Mouse (Mus musculus): ENCODE measurements around the gene C2cd3. TPM values are rescaled to one million over a fixed set of nuclear protein-coding genes. Genes with fewer than 3 reads are reported as not detected.

C2cd3 gene
- polyA plus RNA-seq, 1 experiment from 2014 or later, result 15.9 TPM

- Histone ChIP-seq H3K4me1 (peaks cover 42% of the 10 kb centered on the region), H3K27me3 (replicated peaks) (peaks cover 6% of the 10 kb centered on the region; the same call in 1 of the 2 replicates), H3K4me2 (peak overlapping the region; percentile 83), H3K4me3 (replicated peaks) (peak overlapping the region; percentile 42), H3K9ac (replicated peaks) (peak overlapping the region; percentile 38; the same call in 1 of the 2 replicates), H3K27ac (replicated peaks) (peak overlapping the region; percentile 41; the same call in 1 of the 2 replicates), H3K9me3 (replicated peaks) (no peaks in the 10 kb centered on the region), H3K36me3 (no peaks in the 10 kb centered on the region)
- ATAC-seq (ENCODE audit: low FRiP score), result no peak
- 33% methylated on average over 19 of the region's 19 CpGs for WGBS
Measured at GRCm38 (mm10) chr7:100493484-100494414, 121.7 kb downstream of the C2cd3 start.

DNA sequence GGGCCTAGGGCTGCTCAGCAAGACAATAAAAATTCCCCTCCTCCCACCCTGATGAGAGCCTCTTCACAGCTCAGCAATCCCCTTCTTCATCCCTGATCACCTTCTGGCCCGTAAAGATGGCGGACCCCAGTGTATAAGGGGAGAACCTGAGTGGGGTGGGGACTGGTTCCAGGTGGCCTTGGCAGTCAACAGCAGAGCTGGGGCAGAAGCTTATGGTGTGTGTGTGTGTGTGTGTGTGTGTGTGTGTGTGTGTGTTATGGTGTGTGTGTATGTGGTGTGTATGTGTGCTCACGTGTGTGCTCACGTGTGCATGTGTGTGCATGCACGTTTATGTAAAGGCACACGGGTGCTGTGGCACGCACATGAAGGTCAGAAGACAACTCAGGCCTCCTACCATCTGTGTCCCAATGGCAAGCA lies 122.4 kb downstream of the C2cd3 start:
- peaks cover 6% of the 10 kb centered on the region; the same call in 1 of the 2 replicates for H3K27me3 ChIP-seq (replicated peaks)
- no peak overlapping the region for H3K27ac ChIP-seq (replicated peaks)
- no peak overlapping the region for H3K4me3 ChIP-seq (replicated peaks)
- H3K4me2 ChIP-seq, result peak overlapping the region; percentile 83
- no peaks in the 10 kb centered on the region for H3K9me3 ChIP-seq (replicated peaks)
- no peaks in the 10 kb centered on the region for H3K36me3 ChIP-seq
- WGBS, result 91% methylated on average over 7 of the region's 7 CpGs
- peaks cover 42% of the 10 kb centered on the region for H3K4me1 ChIP-seq
- ATAC-seq (ENCODE audit: low FRiP score), result no peak
- no peak overlapping the region for H3K9ac ChIP-seq (replicated peaks)

DNA sequence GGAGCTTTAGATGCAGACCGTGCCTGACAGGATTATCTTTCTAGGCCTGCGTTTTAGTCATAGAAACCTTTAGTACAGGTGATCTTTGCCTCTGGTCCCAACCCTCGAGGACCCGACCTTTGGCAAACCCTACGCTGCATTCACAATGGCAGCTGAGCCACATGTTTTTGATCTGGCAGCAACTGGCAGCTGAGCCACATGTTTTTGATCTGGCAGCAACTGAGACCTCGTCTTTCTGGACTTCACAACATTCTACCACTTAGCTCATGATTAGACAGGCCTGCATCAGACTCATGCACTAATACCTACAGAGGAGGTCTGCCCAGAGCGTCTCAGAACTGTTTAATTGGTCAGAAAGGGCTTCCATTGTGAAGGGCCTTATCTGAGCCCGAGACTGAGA lies 123.0 kb downstream of the C2cd3 start:
- Histone ChIP-seq H3K9me3 (replicated peaks) (no peaks in the 10 kb centered on the region), H3K4me2 (peak overlapping the region; percentile 83), H3K4me1 (peaks cover 42% of the 10 kb centered on the region), H3K27me3 (replicated peaks) (peaks cover 6% of the 10 kb centered on the region; the same call in 1 of the 2 replicates), H3K4me3 (replicated peaks) (no peak overlapping the region), H3K36me3 (no peaks in the 10 kb centered on the region), H3K27ac (replicated peaks) (peak overlapping the region; percentile 82), H3K9ac (replicated peaks) (no peak overlapping the region)
- WGBS, result 58% methylated on average over 8 of the region's 8 CpGs
- ATAC-seq (ENCODE audit: low FRiP score), result no peak

DNA sequence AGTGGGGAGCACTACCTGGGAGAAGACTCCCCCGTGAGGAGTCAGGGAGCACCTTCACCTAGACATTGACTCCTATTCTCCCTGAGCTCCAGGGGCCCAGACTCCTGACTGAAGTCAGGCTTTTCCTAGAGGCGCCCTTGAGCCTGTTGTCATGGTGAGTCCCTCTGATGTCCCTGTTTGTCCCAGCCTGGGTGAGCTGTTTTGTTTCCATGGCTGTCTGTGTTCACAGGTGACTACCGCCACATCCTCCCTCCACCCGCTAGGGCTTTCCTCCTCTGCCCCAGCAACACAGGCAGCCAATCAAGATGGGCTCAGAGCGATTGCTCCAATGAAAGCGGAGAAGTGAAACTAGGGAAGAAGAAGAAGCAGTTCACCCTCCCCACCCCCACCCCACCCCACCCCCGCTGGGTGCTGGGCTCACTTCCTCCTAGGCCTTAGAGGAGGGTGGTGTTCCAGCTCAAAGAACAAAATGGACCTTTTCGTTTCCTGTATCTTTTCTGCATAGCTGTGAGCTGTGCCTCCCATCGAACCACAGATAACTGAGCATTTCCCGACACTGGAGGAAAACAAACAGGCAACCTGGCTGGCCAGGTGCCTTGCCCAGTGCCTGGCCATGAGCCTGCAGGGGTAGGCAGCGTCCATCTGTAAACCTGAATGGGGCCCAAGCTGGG lies 123.7 kb downstream of the C2cd3 start:
- WGBS, result 27% methylated on average over 11 of the region's 11 CpGs
- Histone ChIP-seq H3K27ac (replicated peaks) (peak overlapping the region; percentile 82), H3K27me3 (replicated peaks) (peaks cover 6% of the 10 kb centered on the region; the same call in 1 of the 2 replicates), H3K9ac (replicated peaks) (0 out of 2 replicates have a peak overlapping the region, but pooled peaks have one; percentile 23), H3K36me3 (no peaks in the 10 kb centered on the region), H3K4me2 (peak overlapping the region; percentile 83), H3K4me1 (peaks cover 42% of the 10 kb centered on the region), H3K9me3 (replicated peaks) (no peaks in the 10 kb centered on the region), H3K4me3 (replicated peaks) (no peak overlapping the region)
- peak; percentile 84 for ATAC-seq (ENCODE audit: low FRiP score)

DNA sequence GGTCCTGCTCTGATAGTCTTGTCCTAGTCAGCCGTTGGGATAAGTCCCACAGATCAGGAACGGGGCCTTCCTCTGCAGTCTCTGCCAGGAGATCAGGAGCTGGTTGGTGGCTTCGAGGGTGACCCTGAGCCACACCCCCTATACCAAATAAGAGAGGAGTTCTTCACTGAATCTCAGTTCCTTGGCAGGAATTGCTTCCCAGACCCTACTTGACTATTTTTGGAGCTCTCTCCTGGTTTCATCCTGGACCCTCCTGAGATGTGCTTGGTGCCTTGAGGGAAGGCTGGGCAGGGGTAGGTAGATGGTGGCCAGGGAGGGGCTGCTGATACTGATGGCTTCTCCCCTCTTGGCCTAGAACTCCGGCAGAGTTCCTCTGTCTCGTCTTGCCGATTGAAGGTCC lies 124.3 kb downstream of the C2cd3 start:
- Histone ChIP-seq H3K27ac (replicated peaks) (peak overlapping the region; percentile 82), H3K9me3 (replicated peaks) (no peaks in the 10 kb centered on the region), H3K4me3 (replicated peaks) (no peak overlapping the region), H3K36me3 (no peaks in the 10 kb centered on the region), H3K4me2 (peak overlapping the region; percentile 83), H3K4me1 (peaks cover 42% of the 10 kb centered on the region), H3K27me3 (replicated peaks) (peaks cover 6% of the 10 kb centered on the region; the same call in 1 of the 2 replicates), H3K9ac (replicated peaks) (0 out of 2 replicates have a peak overlapping the region, but pooled peaks have one; percentile 23)
- ATAC-seq (ENCODE audit: low FRiP score), result no peak
- 86% methylated on average over 6 of the region's 6 CpGs for WGBS

DNA sequence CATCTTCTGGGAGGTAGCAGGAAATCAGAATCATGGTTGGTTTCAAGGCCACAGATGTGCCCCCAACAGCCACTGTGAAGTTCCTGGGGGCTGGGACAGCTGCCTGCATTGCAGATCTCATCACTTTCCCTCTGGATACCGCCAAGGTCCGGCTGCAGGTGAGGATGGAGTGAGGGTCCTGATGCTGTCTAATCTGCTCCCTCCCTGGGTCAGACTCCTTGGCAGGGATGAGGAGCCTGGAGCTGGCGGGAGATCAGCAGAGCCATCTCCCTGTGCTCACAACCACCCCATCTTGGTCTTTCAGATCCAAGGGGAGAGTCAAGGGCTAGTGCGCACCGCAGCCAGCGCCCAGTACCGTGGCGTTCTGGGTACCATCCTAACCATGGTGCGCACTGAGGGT lies 124.8 kb downstream of the C2cd3 start:
- H3K27ac ChIP-seq (replicated peaks), result peak overlapping the region; percentile 82; the same call in 1 of the 2 replicates
- H3K4me3 ChIP-seq (replicated peaks), result no peak overlapping the region
- no peak for ATAC-seq (ENCODE audit: low FRiP score)
- H3K9me3 ChIP-seq (replicated peaks), result no peaks in the 10 kb centered on the region
- H3K4me2 ChIP-seq, result no peak overlapping the region
- peaks cover 42% of the 10 kb centered on the region for H3K4me1 ChIP-seq
- over 99% methylated on average over 9 of the region's 9 CpGs for WGBS
- H3K9ac ChIP-seq (replicated peaks), result no peak overlapping the region
- H3K27me3 ChIP-seq (replicated peaks), result peaks cover 6% of the 10 kb centered on the region; the same call in 1 of the 2 replicates
- H3K36me3 ChIP-seq, result no peaks in the 10 kb centered on the region

DNA sequence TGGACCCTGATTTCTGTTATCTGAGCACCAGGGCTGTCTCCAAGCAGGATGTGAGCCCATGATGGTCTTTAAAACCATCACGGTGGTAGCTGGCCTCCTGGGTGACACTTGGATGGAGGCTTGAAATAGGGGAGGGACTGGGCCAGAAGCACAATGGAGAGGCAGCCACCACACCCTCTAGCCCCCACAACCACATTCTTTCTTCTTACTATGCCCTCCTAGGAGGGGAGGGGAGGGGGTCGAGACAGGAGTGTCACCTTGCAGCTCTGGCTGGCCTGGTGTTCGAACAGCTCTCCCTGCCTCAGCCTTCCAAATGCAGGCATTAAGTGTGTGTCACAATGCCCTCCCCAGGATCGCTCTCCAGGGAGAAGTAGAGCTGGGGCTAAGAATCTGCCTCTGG lies 125.4 kb downstream of the C2cd3 start:
- no peaks in the 10 kb centered on the region for H3K9me3 ChIP-seq (replicated peaks)
- H3K4me2 ChIP-seq, result no peak overlapping the region
- no peak for ATAC-seq (ENCODE audit: low FRiP score)
- H3K9ac ChIP-seq (replicated peaks), result no peak overlapping the region
- no peaks in the 10 kb centered on the region for H3K36me3 ChIP-seq
- no peak overlapping the region for H3K4me3 ChIP-seq (replicated peaks)
- H3K27ac ChIP-seq (replicated peaks), result no peak overlapping the region
- peaks cover 39% of the 10 kb centered on the region for H3K4me1 ChIP-seq
- H3K27me3 ChIP-seq (replicated peaks), result peaks cover 6% of the 10 kb centered on the region; the same call in 1 of the 2 replicates
- WGBS, result 87% methylated on average over 4 of the region's 4 CpGs

DNA sequence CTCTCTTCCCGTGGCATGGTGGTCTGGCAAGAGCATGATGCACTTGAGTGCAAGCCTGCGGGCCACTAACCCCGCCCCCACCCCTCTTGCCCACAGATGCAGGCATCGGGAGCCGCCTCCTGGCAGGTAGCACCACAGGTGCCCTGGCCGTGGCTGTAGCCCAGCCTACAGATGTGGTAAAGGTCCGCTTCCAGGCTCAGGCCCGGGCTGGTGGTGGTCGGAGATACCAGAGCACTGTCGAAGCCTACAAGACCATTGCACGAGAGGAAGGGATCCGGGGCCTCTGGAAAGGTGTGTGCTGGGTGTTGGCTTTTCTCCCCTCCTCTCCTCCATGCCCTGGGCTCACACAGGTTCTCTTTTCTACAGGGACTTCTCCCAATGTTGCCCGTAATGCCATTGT lies 125.9 kb downstream of the C2cd3 start:
- no peak for ATAC-seq (ENCODE audit: low FRiP score)
- WGBS, result 93% methylated on average over 13 of the region's 13 CpGs
- Histone ChIP-seq H3K36me3 (no peaks in the 10 kb centered on the region), H3K9ac (replicated peaks) (no peak overlapping the region), H3K4me3 (replicated peaks) (no peak overlapping the region), H3K4me1 (peaks cover 33% of the 10 kb centered on the region), H3K9me3 (replicated peaks) (no peaks in the 10 kb centered on the region), H3K27ac (replicated peaks) (no peak overlapping the region), H3K4me2 (no peak overlapping the region), H3K27me3 (replicated peaks) (no peaks in the 10 kb centered on the region)

GRCm38 (mm10) chr7:100499465-100499864 lies 127.4 kb downstream of the C2cd3 start:
- no peak overlapping the region for H3K27ac ChIP-seq (replicated peaks)
- no peak overlapping the region for H3K9ac ChIP-seq (replicated peaks)
- no peak overlapping the region for H3K4me3 ChIP-seq (replicated peaks)
- no peak overlapping the region for H3K4me2 ChIP-seq
- H3K27me3 ChIP-seq (replicated peaks), result no peaks in the 10 kb centered on the region
- no peak for ATAC-seq (ENCODE audit: low FRiP score)
- H3K36me3 ChIP-seq, result no peaks in the 10 kb centered on the region
- H3K9me3 ChIP-seq (replicated peaks), result no peaks in the 10 kb centered on the region
- peaks cover 18% of the 10 kb centered on the region for H3K4me1 ChIP-seq

- no peak overlapping the region for H3K27ac ChIP-seq (replicated peaks)
- H3K27me3 ChIP-seq (replicated peaks), result no peaks in the 10 kb centered on the region
- no peaks in the 10 kb centered on the region for H3K9me3 ChIP-seq (replicated peaks)
- H3K4me3 ChIP-seq (replicated peaks), result no peak overlapping the region
- no peaks in the 10 kb centered on the region for H3K36me3 ChIP-seq
- no peak overlapping the region for H3K4me2 ChIP-seq
- ATAC-seq (ENCODE audit: low FRiP score), result no peak
- H3K4me1 ChIP-seq, result peaks cover 11% of the 10 kb centered on the region
- no peak overlapping the region for H3K9ac ChIP-seq (replicated peaks)
- 72% methylated on average over 16 of the region's 16 CpGs for WGBS
Measured at GRCm38 (mm10) chr7:100500276-100500977, 128.4 kb downstream of the C2cd3 start.

All from neural tube, embryonic 15.5 days (tissue).